Mouse (Mus musculus) cortical plate, adult 2 months (tissue): ENCODE measurements around the gene Phyhipl. TPM values are rescaled to one million over a fixed set of nuclear protein-coding genes. Genes with fewer than 3 reads are reported as not detected.
A peak's percentile ranks its signal among the peaks of the same experiment; 100 is the strongest.

ENCODE experiments used
- H3K27ac ChIP-seq: fragments of 200-500 bp; 2 replicates; pipeline ENCODE4 v1.5.1; 2012; ENCODE audit warnings: low read length, control low read depth, inconsistent platforms; ENCODE audit not compliant: insufficient read depth
- H3K4me1 ChIP-seq: fragments of 200-500 bp; 2 replicates; pipeline ENCODE4 v1.6.1; 2011; ENCODE audit warnings: low read length; ENCODE audit not compliant: control insufficient read depth, insufficient read depth
- H3K4me3 ChIP-seq: fragments of 200-500 bp; 2 replicates; pipeline ENCODE4 v1.5.1; 2011; ENCODE audit warnings: mild to moderate bottlenecking, low read length, control low read depth; ENCODE audit not compliant: insufficient read depth
- CTCF ChIP-seq: fragments of 200-500 bp; IDR thresholded peaks from 2 replicates; pipeline ENCODE4 v1.5.1; 2011; ENCODE audit warnings: mild to moderate bottlenecking, control low read depth, low read length; ENCODE audit not compliant: insufficient read depth; ENCODE audit errors: extremely low read depth
- POLR2A ChIP-seq: fragments of 200-500 bp; IDR thresholded peaks from 2 replicates; pipeline ENCODE4 v1.6.1; 2011; ENCODE audit warnings: mild to moderate bottlenecking, low read length, control low read depth; ENCODE audit not compliant: insufficient read depth; ENCODE audit errors: extremely low read depth
- polyA plus RNA-seq: library from polyadenylated mRNA; depleted of rRNA; stranded (reverse); fragments of >200 nt; gene quantifications from 2 replicates; pipeline ENCODE4 v1.2.3, GENCODE M21; 2012

The Phyhipl gene
- polyA plus RNA-seq, 1 experiment = 187 TPM

- H3K4me1 ChIP-seq = peaks cover 6% of the 10 kb centered on the region
- TF ChIP-seq POLR2A (no peak), CTCF (no peak)
- no peak overlapping the region for H3K27ac ChIP-seq
- no peak overlapping the region for H3K4me3 ChIP-seq
Measured at GRCm38 (mm10) chr10:70640075-70640737, 15.6 kb downstream of the Phyhipl start.

DNA sequence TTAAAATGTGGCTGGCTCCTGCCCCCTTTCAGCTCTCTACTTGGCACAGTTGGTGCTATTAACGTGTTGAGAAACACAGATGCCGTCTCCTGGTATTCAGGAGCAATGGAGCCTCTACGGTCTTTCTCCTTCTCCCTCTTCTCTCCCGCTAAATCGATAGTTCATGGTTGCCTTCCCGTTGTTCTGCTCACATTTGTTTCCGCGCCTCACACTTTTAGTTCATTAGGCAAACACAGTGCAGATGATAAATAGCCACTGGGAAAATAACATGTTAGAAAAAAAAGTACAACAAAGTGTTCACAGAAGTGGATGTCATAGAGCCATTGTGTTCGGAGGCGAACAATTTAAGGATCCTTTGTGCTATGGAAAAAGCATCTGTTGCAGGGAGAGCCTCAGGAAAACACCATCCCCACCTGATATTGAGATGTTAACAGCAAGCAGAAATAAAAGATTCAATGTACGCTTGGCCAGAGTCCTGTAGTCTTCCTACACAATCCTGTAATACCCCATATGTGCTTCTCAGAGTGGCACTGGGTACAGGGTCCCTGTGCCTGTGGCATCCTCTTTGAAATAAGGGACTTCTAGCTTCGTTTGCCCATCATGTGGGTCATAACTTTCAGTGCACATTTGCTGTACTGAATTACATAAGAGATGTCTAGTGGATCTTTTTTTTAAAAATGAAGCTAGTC is 18.0 kb downstream of the Phyhipl start:
- Histone ChIP-seq H3K27ac (peak overlapping the region; percentile 29), H3K4me3 (no peak overlapping the region), H3K4me1 (peaks cover 6% of the 10 kb centered on the region)
- TF ChIP-seq CTCF = no peak
- no peak for TF ChIP-seq POLR2A

GRCm38 (mm10) chr10:70635261-70635660 is 20.5 kb downstream of the Phyhipl start:
- Histone ChIP-seq H3K27ac (no peak overlapping the region), H3K4me1 (peaks cover 6% of the 10 kb centered on the region), H3K4me3 (no peak overlapping the region)
- TF ChIP-seq POLR2A (no peak), CTCF (no peak)

DNA sequence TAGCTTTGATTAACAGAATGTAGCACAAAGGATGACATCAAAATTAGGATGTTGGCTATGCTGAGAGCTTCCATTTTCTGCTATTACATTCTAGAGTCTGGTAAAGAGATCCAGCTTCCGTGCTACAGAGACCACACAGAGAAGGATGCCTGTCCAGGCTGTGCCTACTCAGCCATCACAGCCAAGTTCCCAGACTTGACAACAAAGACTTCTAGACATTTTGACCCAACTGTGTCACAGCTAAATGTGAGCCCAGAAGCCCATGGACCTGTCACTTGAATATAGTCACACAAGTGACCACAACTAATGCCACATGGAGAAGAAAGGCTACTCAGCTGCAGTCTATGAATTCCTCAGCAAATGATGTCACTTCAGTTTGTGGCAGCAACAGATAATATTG is 24.6 kb downstream of the Phyhipl start:
- TF ChIP-seq CTCF (no peak), POLR2A (no peak)
- no peak overlapping the region for H3K27ac ChIP-seq
- no peak overlapping the region for H3K4me3 ChIP-seq
- no peaks in the 10 kb centered on the region for H3K4me1 ChIP-seq

DNA sequence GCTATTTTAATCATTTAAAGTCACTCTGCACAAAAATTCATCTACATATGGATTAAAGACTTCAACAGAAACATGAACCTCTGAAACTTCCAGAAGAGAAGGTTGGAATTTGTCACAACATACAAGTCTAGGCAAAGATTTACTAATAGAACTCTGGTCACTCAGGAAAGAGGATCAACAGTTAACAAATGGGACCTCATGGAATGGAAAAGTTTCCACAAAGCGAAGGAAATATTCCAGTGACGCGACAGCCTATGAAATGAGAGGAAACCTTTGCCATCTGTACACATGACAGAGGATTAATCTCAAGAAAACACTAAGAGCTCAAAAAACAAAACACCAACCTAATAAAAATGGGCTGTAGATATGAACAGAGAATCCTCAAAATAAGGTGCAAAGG is 32.3 kb downstream of the Phyhipl start:
- Histone ChIP-seq H3K4me3 (no peak overlapping the region), H3K27ac (no peak overlapping the region)
- TF ChIP-seq CTCF (no peak), POLR2A (no peak)

GRCm38 (mm10) chr10:70616377-70616776 is 39.4 kb downstream of the Phyhipl start:
- H3K4me1 ChIP-seq = no peaks in the 10 kb centered on the region
- no peak overlapping the region for H3K4me3 ChIP-seq
- TF ChIP-seq CTCF (no peak), POLR2A (no peak)
- H3K27ac ChIP-seq = no peak overlapping the region

More for the DNA sequence above, 32.3 kb downstream of the Phyhipl start:
- no peaks in the 10 kb centered on the region for H3K4me1 ChIP-seq

- TF ChIP-seq POLR2A (no peak), CTCF (no peak)
Measured at GRCm38 (mm10) chr10:70611633-70612032, 44.1 kb downstream of the Phyhipl start.

GRCm38 (mm10) chr10:70599925-70600305 is 55.9 kb downstream of the Phyhipl start:
- no peak for TF ChIP-seq POLR2A
- no peak for TF ChIP-seq CTCF
- Histone ChIP-seq H3K4me1 (peaks cover 6% of the 10 kb centered on the region; the same call in 1 of the 2 replicates), H3K4me3 (peak overlapping the region; percentile 97), H3K27ac (peak overlapping the region; percentile 90)

More at GRCm38 (mm10) chr10:70611633-70612032, 44.1 kb downstream of the Phyhipl start:
- H3K4me1 ChIP-seq = no peaks in the 10 kb centered on the region
- H3K27ac ChIP-seq = no peak overlapping the region
- no peak overlapping the region for H3K4me3 ChIP-seq

GRCm38 (mm10) chr10:70599126-70599924 is 56.4 kb downstream of the Phyhipl start:
- peak overlapping the region; percentile 97 for H3K4me3 ChIP-seq
- peaks cover 7% of the 10 kb centered on the region; the same call in 1 of the 2 replicates for H3K4me1 ChIP-seq
- TF ChIP-seq CTCF (no peak), POLR2A (peak; percentile 83)
- H3K27ac ChIP-seq = peak overlapping the region; percentile 91
